Mouse (Mus musculus) limb, embryonic 10.5 days (tissue): ENCODE measurements around the gene Ankrd12. TPM values are rescaled to one million over a fixed set of nuclear protein-coding genes. Genes with fewer than 3 reads are reported as not detected.
"Not testable (repeated sequence)": the region's sequence is repeated elsewhere in the genome, so short reads cannot be mapped to it uniquely, and the experiment has no call there.

Source experiments
- DNase-seq: peaks from one replicate; pipeline ENCODE4 v3.0.0-alpha.2; 2017; ENCODE audit warnings: low spot score
- H3K27ac ChIP-seq: fragments of 300-500 bp; sonication (generic); 2 replicates; pipeline ENCODE4 v1.5.1; 2016; ENCODE audit warnings: mild to moderate bottlenecking
- H3K27me3 ChIP-seq: fragments of 300-500 bp; sonication (generic); 2 replicates; pipeline ENCODE4 v1.6.1; 2016; ENCODE audit warnings: low read depth, mild to moderate bottlenecking; ENCODE audit not compliant: poor library complexity, severe bottlenecking
- H3K36me3 ChIP-seq: fragments of 300-500 bp; sonication (generic); 2 replicates; pipeline ENCODE4 v1.6.1; 2016; ENCODE audit warnings: mild to moderate bottlenecking, moderate library complexity
- H3K4me1 ChIP-seq: fragments of 300-500 bp; sonication (generic); 2 replicates; pipeline ENCODE4 v1.6.1; 2016
- H3K4me3 ChIP-seq: fragments of 300-500 bp; sonication (generic); 2 replicates; pipeline ENCODE4 v1.5.1; 2016; ENCODE audit warnings: mild to moderate bottlenecking, moderate library complexity
- H3K9me3 ChIP-seq: fragments of 300-500 bp; sonication (generic); replicated peaks from 2 replicates; pipeline ENCODE4 v1.6.1; 2016; ENCODE audit warnings: mild to moderate bottlenecking
- WGBS: fragments of 180-500 bp; shearing (Covaris S2); methylation state at CpG from one replicate; pipeline ENCODE4 v1.1.7; 2016; 5-methylcytosine and 5-hydroxymethylcytosine counted together
- polyA plus RNA-seq: library from polyadenylated mRNA; unstranded; fragments of >200 nt; fragmentation: Nextera tagmentation; extraction: Ambion mirVana; gene quantifications from 2 replicates; pipeline ENCODE4 v1.2.1, GENCODE M21; 2016

The Ankrd12 gene
- polyA plus RNA-seq, 1 experiment from 2014 or later = 18.8 TPM

- no peak overlapping the region for H3K27ac ChIP-seq
- no peak overlapping the region for H3K4me3 ChIP-seq
- peaks cover 14% of the 10 kb centered on the region for H3K4me1 ChIP-seq
- no peak for DNase-seq
- H3K36me3 ChIP-seq = peaks cover 6% of the 10 kb centered on the region
- no peaks in the 10 kb centered on the region for H3K9me3 ChIP-seq
- H3K27me3 ChIP-seq = no peaks in the 10 kb centered on the region
- WGBS = 87% methylated on average over 7 of the region's 7 CpGs
Measured at GRCm38 (mm10) chr17:66073971-66074370, 2.9 kb downstream of the Ankrd12 start.

DNA sequence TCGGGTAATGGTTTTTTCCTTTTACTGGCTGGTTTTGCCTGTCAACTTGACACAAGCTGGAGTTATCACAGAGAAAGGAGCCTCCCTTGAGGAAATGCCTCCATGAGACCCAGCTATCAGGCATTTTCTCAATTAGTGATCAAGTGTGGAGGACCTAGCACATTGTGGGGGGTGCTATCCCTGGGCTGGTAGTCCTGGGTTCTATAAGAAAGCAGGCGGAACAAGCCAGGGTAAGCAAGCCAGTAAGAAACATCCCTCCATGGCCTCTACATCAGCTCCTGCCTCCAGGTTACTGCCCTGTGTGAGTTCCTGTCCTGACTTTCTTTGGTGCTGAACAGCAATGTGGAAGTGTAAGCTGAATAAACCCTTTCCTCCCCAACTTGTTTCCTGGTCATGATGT lies 7.9 kb downstream of the Ankrd12 start:
- not testable (repeated sequence) for H3K4me3 ChIP-seq, DNase-seq, H3K9me3 ChIP-seq, H3K27ac ChIP-seq, H3K4me1 ChIP-seq, H3K36me3 ChIP-seq, H3K27me3 ChIP-seq
- WGBS = 90% methylated on average over 2 of the region's 2 CpGs

DNA sequence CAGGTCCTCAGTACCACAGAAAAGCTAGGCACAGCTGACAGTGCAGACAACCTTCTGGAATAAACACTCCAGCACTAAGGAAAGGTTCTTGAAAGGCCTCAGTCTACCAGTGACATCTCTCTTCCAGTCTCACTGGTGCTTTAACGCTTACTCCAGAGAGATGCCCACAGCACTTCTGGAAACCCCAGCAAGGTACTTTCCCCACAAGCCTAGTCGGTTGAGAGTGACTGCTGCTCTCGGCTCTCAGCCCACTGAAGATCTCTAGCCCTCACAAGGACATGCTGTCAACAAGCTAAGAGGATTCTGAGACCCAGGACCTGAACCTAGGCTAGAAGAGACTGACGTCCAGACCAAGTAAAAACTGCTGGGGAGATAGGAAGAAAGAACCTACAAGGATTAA lies 11.8 kb downstream of the Ankrd12 start:
- Histone ChIP-seq H3K27me3 (no peaks in the 10 kb centered on the region), H3K4me3 (no peak overlapping the region), H3K4me1 (no peaks in the 10 kb centered on the region), H3K9me3 (no peaks in the 10 kb centered on the region), H3K27ac (no peak overlapping the region), H3K36me3 (no peaks in the 10 kb centered on the region)
- DNase-seq = no peak
- 88% methylated on average over 4 of the region's 4 CpGs for WGBS

DNA sequence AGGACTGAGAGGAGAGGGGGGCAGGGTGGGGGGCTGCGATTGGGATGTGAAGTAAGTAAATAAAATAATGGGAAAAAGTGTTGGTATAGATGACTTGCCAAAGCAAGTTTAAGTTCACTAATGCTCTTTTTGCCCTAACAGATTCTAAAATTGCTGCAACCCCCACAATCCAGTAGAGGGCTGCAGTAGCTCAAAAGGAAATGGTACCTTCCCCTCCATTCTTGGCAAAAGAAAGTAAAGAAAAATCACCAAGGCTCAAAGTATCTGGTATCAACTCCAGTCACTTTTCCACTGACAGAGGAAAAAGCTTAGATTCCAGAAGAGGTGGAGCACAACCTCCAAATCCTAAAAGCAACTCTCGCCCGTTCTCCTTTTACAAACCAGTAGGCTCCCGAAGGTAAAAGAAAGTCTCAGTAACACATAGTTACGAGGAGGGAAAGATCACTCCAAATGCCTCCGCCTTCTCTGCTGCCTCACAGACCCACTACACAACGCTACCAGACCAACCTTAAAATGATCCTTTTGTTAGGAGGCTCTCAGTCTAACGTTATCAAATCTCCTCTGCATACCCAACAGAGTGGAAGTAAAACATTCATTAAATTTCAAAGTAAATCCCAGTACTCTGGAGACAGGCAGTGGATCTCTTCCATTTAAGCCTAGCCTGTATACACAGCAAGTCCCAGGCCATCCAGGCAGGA lies 15.5 kb downstream of the Ankrd12 start:
- no peaks in the 10 kb centered on the region for H3K4me1 ChIP-seq
- H3K27me3 ChIP-seq = no peaks in the 10 kb centered on the region
- no peaks in the 10 kb centered on the region for H3K36me3 ChIP-seq
- no peak for DNase-seq
- no peaks in the 10 kb centered on the region for H3K9me3 ChIP-seq
- WGBS = 67% methylated on average over 8 of the region's 8 CpGs
- H3K4me3 ChIP-seq = no peak overlapping the region
- no peak overlapping the region for H3K27ac ChIP-seq

DNA sequence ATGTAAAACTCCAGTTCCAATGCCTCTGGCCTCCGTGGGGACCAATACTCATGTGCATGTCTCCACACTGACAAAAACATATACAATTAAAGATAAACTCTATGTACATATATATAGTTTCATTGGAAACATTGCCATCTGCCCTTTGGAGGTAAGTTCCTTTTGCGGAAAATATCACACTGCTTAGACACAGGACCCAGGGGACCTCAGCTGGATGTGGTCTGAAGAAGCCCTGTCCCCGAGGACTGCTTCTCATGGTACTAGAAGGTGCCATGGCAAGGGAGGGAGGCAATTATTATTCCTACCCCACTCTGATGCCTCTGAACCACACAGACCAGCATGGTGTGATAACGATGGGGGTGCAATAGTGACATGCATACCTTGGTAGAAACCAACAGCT lies 18.7 kb downstream of the Ankrd12 start:
- Histone ChIP-seq H3K4me1 (no peaks in the 10 kb centered on the region), H3K27ac (no peak overlapping the region), H3K4me3 (no peak overlapping the region), H3K27me3 (no peaks in the 10 kb centered on the region), H3K9me3 (no peaks in the 10 kb centered on the region), H3K36me3 (no peaks in the 10 kb centered on the region)
- 92% methylated on average over 4 of the region's 4 CpGs for WGBS
- no peak for DNase-seq

DNA sequence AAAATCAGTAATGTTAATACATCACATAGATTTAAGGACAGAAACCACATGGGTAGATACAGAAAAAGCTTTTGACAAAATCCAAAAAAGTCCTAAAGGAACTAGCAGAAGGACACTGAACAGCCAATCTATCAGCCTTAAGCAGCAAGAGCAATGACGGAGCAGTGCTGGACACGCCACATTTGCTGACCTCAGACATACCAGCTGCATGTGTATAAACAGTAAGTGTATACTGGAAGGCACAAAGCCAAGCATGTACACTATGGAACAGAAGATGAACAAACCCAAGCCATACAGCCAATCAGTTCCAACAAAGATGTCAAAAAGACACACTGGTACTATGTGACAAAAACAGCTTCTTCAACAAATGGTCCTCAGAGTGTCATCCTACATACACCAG lies 19.7 kb downstream of the Ankrd12 start:
- H3K27me3 ChIP-seq = no peaks in the 10 kb centered on the region
- H3K9me3 ChIP-seq = no peaks in the 10 kb centered on the region
- no peaks in the 10 kb centered on the region for H3K36me3 ChIP-seq
- no peak overlapping the region for H3K4me3 ChIP-seq
- no peak overlapping the region for H3K27ac ChIP-seq
- H3K4me1 ChIP-seq = no peaks in the 10 kb centered on the region
- DNase-seq = no peak
- WGBS = 85% methylated on average over 2 of the region's 2 CpGs

GRCm38 (mm10) chr17:66053349-66053748 lies 23.5 kb downstream of the Ankrd12 start:
- Histone ChIP-seq H3K27me3 (no peaks in the 10 kb centered on the region), H3K4me1 (no peaks in the 10 kb centered on the region), H3K4me3 (no peak overlapping the region), H3K27ac (no peak overlapping the region), H3K36me3 (no peaks in the 10 kb centered on the region), H3K9me3 (no peaks in the 10 kb centered on the region)
- WGBS = 81% methylated on average over 4 of the region's 4 CpGs
- no peak for DNase-seq

DNA sequence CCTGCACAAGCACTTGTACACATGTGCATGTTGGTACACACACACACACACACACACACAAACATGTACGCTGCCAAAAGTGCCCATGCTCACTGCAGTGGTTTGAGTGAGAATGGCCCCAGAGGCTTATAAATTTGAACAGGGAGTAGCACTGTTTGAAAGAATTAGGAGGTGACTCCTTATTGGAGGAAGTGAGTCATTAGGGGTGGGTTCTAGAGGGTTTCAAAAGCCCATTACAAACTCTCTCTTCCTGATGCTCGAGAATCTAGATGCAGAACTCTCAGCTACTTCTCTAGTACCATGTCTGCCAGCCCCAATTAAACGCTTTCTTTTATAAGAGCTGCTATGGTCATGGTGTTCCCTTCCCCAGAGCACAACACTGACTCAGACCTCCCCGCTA lies 28.1 kb downstream of the Ankrd12 start:
- Histone ChIP-seq H3K4me1 (peaks cover 4% of the 10 kb centered on the region; the same call in 1 of the 2 replicates), H3K27me3 (no peaks in the 10 kb centered on the region), H3K4me3 (no peak overlapping the region), H3K9me3 (no peaks in the 10 kb centered on the region), H3K27ac (no peak overlapping the region), H3K36me3 (no peaks in the 10 kb centered on the region; the same call in 1 of the 2 replicates)
- DNase-seq = no peak
- WGBS = 91% methylated on average over 4 of the region's 4 CpGs

GRCm38 (mm10) chr17:66048199-66048598 lies 28.7 kb downstream of the Ankrd12 start:
- H3K4me1 ChIP-seq = peaks cover 4% of the 10 kb centered on the region; the same call in 1 of the 2 replicates
- H3K9me3 ChIP-seq = no peaks in the 10 kb centered on the region
- H3K4me3 ChIP-seq = no peak overlapping the region
- no peaks in the 10 kb centered on the region for H3K27me3 ChIP-seq
- WGBS = 70% methylated on average over 5 of the region's 5 CpGs
- H3K27ac ChIP-seq = no peak overlapping the region
- DNase-seq = no peak
- H3K36me3 ChIP-seq = no peaks in the 10 kb centered on the region; the same call in 1 of the 2 replicates

DNA sequence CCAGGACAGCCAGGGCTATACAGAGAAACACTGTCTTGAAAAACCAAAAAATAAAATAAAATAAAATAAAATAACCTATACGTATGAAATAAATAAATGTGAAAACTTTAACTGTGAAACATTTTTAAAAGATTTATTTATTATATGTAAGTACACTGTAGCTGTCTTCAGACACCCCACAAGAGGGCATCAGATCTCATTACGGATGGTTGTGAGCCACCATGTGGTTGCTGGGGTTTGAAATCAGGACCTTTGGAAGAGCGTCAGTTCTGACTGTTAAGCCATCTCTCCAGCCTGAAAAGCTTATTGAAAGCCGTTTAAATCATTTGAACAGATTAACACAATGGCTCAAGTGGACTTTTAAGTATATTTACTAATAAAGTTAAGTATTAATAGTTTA lies 33.2 kb downstream of the Ankrd12 start:
- DNase-seq, H3K36me3 ChIP-seq, H3K27ac ChIP-seq, H3K4me3 ChIP-seq, H3K9me3 ChIP-seq, H3K27me3 ChIP-seq, H3K4me1 ChIP-seq: not testable (repeated sequence)
- WGBS = 87% methylated on average over 4 of the region's 4 CpGs

GRCm38 (mm10) chr17:66041020-66041419 lies 35.9 kb downstream of the Ankrd12 start:
- Histone ChIP-seq H3K27ac (no peak overlapping the region), H3K9me3 (no peaks in the 10 kb centered on the region), H3K4me3 (no peak overlapping the region), H3K27me3 (no peaks in the 10 kb centered on the region), H3K4me1 (no peaks in the 10 kb centered on the region), H3K36me3 (no peaks in the 10 kb centered on the region; the same call in 1 of the 2 replicates)
- WGBS = 87% methylated on average over 5 of the region's 5 CpGs
- no peak for DNase-seq

DNA sequence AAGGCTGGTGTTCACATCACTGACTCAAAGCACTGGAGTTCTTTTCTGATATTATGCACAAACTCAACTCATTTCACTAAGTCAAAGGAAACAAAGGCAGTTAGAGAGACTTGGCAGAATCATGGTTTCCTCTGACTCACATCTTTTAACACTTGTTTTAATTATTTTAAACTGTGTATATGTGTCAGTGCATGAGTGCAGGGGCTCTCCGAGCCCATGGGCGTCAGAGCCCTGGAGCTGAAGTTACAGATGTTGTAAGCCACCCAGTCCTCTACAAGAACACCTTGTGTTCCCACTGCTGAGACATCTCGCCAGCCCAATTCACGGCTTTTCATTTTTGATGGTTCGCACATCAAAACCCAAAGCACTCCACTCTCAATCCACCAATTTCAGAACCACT lies 43.6 kb downstream of the Ankrd12 start:
- Histone ChIP-seq H3K9me3 (no peaks in the 10 kb centered on the region), H3K4me1 (no peaks in the 10 kb centered on the region), H3K4me3 (no peak overlapping the region), H3K27ac (no peak overlapping the region), H3K27me3 (no peaks in the 10 kb centered on the region), H3K36me3 (0 out of 2 replicates have a peak, but pooled peaks cover 5% of the 10 kb centered on the region)
- no peak for DNase-seq
- 96% methylated on average over 5 of the region's 5 CpGs for WGBS

DNA sequence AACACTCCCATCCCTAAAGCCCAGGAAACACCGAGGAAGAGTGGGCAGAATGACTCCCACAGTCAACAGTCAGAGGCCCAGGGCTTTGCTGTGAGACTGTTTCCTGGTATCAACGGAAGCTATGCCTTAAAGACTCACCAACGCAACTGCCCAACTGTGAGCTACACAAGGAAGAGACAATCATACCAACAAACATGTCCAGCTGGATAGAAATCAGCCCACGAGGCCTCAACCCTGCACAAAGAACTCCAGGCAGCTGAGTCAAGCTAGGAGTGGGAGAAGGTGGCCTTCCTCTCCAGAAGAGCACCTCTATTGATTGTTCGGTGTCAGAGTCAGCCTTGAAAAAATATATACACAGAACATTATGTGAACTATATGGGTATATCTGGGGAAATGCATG lies 44.9 kb downstream of the Ankrd12 start:
- no peak for DNase-seq
- peaks cover 7% of the 10 kb centered on the region; the same call in 1 of the 2 replicates for H3K36me3 ChIP-seq
- no peak overlapping the region for H3K27ac ChIP-seq
- WGBS = 94% methylated on average over 5 of the region's 5 CpGs
- H3K4me3 ChIP-seq = no peak overlapping the region
- H3K27me3 ChIP-seq = no peaks in the 10 kb centered on the region
- H3K4me1 ChIP-seq = no peaks in the 10 kb centered on the region
- no peaks in the 10 kb centered on the region for H3K9me3 ChIP-seq

DNA sequence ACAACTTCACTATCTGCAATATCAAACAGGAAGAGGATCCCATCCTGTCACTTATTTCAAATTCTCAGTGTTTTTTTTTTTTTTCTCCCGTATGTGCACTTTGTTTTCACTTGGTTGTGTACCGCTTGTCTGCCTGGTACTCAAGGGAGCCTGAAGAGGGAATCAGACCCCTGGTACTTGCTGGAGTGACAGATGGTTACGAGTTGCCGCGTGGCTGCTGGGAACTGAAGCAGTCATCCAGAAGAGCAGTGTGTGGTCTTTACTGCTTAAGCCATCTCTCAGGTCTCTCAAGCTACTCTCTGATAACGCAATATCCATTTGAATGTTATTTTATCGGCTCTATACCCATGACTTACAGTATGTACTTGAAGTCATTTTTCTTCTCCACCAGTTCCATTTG lies 52.7 kb downstream of the Ankrd12 start:
- Histone ChIP-seq H3K4me3 (no peak overlapping the region), H3K27me3 (no peaks in the 10 kb centered on the region), H3K27ac (no peak overlapping the region), H3K36me3 (peaks cover 26% of the 10 kb centered on the region), H3K4me1 (no peaks in the 10 kb centered on the region), H3K9me3 (no peaks in the 10 kb centered on the region)
- WGBS = 96% methylated on average over 7 of the region's 7 CpGs
- no peak for DNase-seq
